In the genomic region with DNA sequence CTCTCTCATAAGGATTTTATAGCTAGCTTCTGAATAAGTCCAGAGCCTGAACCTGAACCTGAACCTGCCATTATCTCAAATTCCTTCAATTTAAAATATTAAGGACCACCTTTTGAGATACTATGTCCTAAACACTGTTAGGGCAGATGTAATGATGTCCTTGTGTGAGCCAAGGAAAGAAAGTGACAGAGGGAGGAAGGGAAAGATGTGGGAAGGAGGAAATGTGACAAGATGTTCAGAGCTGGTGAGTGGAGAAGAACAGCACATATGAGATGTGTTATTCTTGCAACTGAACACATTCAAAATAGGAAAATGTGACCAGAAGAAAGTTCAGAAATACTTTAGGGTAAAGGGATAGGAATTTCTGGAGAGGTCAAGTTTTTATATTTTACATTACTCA, we compare ENCODE assay signal across 17 mouse cellular contexts. TPM values are rescaled to one million over a fixed set of nuclear protein-coding genes. Genes with fewer than 3 reads are reported as not detected.
DNase-seq lines count a peak whose midpoint lies in the region.
"Had no signal": no experiment of that assay in that cellular context is flagged by ENCODE, and none has a peak within 500 bp of the region (broad histone marks: within the 10 kb centered on the region; RNA-seq: fewer than 3 reads in every experiment).

No protein-coding gene starts in this region.

- DNase-seq in frontal cortex, adult 2 months (ENCODE audit: extremely low spot score in 1 of 2, low spot score in 1 of 2), result peak; percentile 32 to 57
- no peak for DNase-seq in frontal cortex, postnatal 14 days (ENCODE audit: low spot score in 2 of 2)
- peak; percentile 19 for DNase-seq in left cerebral cortex, adult 11 months (ENCODE audit: low spot score)
- DNase-seq in left cerebral cortex, adult 9 months (ENCODE audit: low spot score in 2 of 2), result no peak
- peak; percentile 30 for DNase-seq in right cerebral cortex, adult 18-20 months
- no peak for DNase-seq in right cerebral cortex, postnatal 10 days (ENCODE audit: low spot score in 2 of 2)
- DNase-seq: adrenal gland, postnatal 10 days; adrenal gland, postnatal 36 days; B cell, adult 2 months; cerebellum, adult 11 months; cerebellum, adult 2 months; cerebellum, adult 9-11 months; cerebellum, postnatal 25 days; forebrain, postnatal 0 days; gastrocnemius, postnatal 25 days; heart, postnatal 14 days; heart, postnatal 4 days had no signal

RNA-seq across cellular contexts. Expression of gene Psme4, which starts 38.1 kb away (rescaled TPM):
- polyA plus RNA-seq in frontal cortex, adult 2 months (2012; rRNA removed), result 36.0 and 38.2 TPM in 2 replicates

Comparison
In these comparisons a context has a peak if more than half of its experiments do, and no peak if none do; other contexts are left out.
1. DNase-seq: peak in frontal cortex, adult 2 months (2 of 2), left cerebral cortex, adult 11 months (single experiment) and right cerebral cortex, adult 18-20 months (single experiment); none in frontal cortex, postnatal 14 days (0 of 2), left cerebral cortex, adult 9 months (0 of 2) and right cerebral cortex, postnatal 10 days (0 of 2).